Mouse (Mus musculus) activated CD4-positive, CD25-positive, alpha-beta regulatory T cell, adult 4 months (primary cell): ENCODE measurements around the gene Grid2. TPM values are rescaled to one million over a fixed set of nuclear protein-coding genes. Genes with fewer than 3 reads are reported as not detected.

Experiments used
- ATAC-seq: one replicate; pipeline ENCODE4 v1.8.0; 2017
- polyA plus RNA-seq, 2 experiments: library from polyadenylated mRNA; unstranded; fragments of 100-300 nt; shearing (Covaris generic); gene quantifications; one replicate each; pipeline ENCODE4 v1.2.1; 2017

Grid2 gene
- polyA plus RNA-seq, 2 experiments from 2014 or later: 0.16 TPM; not detected in 1

DNA sequence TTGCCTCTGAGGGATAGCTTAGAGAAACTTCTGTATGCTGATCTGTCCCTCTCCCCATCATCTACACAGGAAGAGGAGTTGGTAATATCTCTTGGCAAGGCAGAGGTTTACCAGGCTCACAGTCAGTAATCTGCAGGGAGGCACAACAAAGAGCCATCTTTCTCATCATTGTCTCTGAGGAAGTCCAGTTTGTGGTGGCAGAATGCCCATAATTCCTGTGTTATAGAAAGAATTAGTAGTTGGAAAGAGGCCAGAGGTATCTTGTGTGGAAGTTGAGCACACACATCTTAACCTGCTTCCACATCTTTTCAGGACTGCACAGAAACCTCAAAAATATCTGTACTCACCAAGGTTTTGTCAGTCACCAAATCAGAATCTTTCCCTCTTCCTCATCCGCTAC lies 1071.3 kb downstream of the Grid2 start:
- ATAC-seq: no peak

GRCm38 (mm10) chr6:64327876-64328275 lies 1072.2 kb downstream of the Grid2 start:
- ATAC-seq: no peak

DNA sequence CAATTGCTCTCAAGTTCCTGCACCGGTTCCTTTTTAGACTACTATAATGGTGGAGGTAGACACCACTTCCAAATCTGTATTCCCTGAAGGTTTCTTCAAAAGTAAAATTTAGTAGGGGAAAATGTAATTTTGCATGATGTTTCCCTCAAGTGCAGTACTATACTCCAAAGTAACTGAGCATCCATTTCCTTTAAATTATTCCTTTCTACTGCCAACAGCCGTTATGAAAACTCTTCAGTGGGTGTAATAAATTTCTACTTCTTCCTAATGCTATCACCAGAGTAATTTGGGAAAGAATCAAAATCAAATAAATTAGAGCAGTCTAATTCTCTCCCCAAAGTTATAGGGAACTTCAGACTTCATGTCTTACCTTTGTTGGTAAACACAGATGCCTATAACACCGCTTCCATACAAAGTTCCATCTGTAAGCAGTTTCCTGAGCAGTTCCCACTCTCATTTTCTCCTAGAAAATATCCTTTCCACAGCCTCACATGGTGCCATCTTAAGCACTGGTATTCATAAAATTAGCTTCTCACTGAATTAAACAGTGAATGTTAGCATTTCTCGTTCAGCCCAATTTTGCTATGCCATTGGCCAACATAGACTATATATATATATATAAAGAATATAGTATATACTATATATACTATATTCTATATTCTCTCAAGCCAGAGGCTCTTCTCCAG lies 1142.9 kb downstream of the Grid2 start:
- no peak for ATAC-seq

DNA sequence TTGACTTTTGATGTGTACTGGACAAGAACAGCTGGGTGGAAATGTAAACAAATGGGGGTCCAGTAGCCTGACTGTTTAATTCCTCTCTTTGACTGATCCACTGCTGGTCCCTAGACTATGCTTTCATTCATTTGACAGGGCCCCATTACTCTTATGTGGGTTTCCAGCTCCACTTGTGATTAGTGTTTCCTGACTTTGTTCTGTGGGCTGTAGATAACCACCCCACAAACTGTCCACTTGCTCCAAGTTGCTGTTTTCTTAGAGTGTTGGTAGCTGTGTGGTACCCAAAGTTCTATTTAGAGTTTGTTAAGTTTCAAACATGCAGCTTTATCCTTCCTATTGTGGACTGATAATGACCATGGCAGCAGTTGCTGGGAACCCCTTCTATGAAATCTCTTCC lies 1172.0 kb downstream of the Grid2 start:
- ATAC-seq: no peak

DNA sequence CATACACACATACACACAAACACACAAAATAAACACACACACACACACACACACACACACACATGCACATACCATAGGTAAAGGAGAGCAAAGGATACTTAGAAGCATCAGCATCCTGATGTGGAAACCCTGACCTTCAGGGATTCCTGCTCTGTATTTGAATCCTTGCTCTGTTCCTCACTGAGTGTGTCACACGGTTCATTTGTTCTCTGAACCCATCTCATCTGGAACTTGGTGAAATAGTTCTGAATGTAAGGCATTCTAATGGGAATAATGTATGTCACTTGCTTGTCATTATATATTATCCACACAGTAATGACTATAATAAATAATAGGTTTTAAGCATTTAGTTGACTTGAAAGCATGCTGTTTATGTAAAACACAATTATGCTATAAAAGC lies 1173.2 kb downstream of the Grid2 start:
- ATAC-seq: no peak

DNA sequence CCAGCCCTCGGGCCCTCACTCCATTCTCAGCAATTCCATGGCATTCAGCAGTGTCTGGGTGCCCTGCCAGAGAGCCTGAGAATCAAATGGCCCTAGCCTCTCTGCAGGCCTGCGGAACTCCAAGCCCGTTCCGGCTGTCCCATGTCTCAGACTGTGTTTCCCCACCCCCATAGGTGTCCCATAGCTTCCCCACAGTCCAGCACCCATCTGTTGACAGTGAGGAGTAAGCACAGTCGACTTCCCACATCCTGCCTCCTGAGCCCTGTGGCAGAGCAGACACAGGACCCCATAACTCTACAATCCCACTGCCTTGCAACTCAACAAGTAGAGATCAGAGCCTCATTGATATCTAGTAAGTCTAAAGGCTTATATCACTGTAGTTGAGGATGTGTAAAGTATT lies 1192.5 kb downstream of the Grid2 start:
- ATAC-seq: no peak

DNA sequence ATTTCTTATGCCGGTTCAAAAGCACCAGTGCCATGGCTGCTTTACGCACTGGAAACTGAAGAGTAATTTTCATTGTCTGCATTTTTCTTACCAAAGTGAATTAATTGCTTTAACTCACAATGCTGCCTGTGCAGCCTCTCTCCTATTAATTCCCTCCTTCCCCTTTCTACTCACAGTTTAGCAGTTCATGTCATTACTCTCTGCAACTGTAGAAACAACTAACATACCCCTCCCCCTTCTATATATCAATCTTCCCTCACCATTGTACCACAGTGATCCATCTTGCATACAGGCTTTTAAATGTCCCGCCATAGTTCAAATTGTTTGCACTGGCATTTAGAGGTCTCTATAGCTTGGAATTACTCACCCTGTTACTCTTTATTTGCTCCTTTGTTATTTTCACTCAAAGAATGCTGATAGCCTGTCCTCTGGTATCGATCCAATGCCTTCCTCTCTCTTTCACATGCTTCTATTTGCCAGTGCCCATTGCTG lies 1193.2 kb downstream of the Grid2 start:
- ATAC-seq: no peak

DNA sequence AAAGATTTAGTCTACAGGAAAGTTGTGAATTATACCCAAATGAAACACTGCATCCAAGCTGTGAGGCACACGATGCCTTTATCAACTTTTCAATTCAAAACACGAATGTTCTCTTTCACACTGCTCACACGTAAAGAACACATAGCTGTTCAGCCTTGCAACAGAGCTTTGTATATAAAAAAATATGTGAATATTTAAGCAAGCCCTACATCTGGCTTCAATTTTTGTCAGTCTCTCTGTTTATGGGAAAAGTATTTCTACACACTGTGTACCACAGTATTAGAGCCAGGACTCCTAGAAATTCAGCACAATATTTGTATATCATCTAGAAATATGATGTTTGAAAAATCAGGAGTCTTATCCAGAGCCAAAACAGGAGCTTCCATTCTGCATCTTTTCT lies 1195.1 kb downstream of the Grid2 start:
- ATAC-seq: no peak

DNA sequence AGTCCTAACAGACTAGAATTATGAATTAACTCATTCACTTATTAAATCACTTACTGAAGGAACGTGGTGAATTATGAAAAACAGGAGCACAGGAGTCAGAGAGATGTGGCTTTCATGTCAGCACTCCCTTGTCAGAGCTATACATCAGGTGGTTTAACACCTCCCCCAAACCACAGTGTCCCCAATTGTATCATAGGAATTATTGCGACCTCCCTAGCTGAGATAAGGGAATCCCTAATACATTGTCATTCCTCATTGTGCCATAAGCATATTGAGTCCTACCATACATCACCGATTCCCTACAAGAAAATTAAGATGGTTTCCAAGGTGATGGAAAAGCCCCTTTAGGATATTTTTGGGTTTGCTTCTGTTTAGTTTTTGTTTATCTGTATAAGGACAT lies 1224.2 kb downstream of the Grid2 start:
- no peak for ATAC-seq

DNA sequence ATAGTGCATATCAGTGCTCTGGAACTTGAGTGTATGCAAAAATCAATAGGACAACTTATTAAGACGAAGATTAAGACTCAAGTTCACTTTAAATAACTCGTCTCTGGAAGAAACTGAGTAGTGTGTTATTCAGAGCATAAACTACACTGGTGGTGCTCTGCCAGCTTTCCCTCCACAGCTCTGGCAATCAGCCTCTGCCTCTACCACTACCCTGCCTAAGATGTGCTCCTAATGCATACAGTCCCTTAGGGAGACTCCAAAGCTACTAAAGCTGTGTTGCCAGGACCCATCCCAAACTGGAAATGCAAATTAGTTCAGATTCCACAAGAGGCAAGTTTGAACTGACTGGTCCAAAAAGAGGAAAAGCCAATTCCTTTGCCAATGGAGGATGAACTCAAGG lies 1224.9 kb downstream of the Grid2 start:
- ATAC-seq: no peak

DNA sequence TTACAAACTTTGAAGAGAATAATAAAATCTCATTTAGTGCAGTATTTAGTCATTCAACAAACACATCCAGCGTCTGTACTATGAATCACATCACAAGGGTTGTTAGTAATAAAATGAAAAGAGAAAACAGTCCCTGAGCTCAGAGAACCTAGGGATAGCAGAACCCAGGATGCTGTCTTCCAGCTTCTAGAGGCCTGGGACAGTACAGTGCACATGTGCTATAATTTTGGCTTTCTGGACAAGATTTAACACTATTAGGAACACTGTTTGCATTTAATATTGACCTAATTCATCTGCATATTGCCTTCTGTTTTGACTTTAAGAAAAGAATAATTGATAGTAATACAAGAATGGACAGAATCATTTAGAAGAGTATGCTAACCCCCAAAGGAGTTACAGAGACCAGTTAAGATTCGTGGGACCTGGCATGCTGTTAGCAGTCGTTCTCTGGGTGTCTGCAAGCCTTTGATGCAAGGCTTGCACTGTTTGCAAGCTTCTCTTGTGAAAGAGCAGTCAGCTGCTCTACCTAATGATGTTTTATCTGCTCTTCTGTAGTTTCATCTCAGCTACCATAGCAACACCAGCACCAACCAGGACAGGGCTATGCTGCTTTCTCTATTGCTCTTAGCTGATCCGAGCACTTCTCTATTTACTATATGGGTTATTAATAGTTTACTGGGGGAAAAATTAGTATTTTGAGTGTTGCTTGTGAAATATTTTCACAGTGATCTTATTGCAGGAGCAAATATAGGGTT lies 1234.8 kb downstream of the Grid2 start:
- ATAC-seq: no peak

GRCm38 (mm10) chr6:64504394-64504793 lies 1248.7 kb downstream of the Grid2 start:
- ATAC-seq: no peak

- ATAC-seq: no peak
These were observed 1286.5 kb downstream of the Grid2 start for GRCm38 (mm10) chr6:64542168-64542567.

DNA sequence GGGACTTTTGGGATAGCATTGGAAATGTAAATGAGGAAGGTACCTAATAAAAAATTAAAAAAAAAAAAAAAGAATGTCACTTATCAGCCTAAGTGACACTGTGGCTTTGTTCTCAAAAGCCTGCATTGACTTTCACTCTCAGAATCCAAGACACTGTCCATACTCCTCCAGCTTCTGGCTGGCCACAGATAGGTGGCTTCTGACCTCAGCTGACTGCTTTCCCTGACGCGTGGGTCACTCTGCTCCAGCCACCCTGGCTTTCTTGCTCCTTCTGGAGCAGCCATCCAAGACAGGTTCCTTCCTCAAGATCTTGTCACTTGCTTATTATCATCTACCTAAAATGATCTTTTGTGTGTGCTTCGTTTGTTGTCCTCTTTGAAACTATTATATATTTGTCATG lies 1298.0 kb downstream of the Grid2 start:
- no peak for ATAC-seq

GRCm38 (mm10) chr6:64555220-64555619 lies 1299.5 kb downstream of the Grid2 start:
- no peak for ATAC-seq

DNA sequence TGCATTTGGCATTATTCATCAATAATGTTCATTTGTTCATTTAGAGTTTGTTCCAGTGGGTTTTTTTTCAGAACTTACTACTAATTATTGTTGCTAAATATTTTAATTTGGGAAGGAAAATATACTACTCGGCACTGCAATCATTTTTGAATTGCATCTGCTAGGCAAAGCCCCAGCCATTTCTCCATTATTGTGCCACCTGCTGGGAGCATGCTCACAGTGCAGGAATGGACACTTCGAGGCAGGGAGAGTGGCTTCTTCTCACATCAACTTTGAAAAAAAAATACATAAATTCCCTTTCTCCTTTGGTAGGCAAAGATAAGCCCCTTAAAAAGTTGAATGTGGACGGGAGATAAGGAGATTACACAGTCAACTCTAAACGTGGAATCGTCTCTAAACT lies 1312.9 kb downstream of the Grid2 start:
- ATAC-seq: no peak

- no peak for ATAC-seq
These were observed 1325.7 kb downstream of the Grid2 start for GRCm38 (mm10) chr6:64581338-64581737.

GRCm38 (mm10) chr6:64588487-64589205 lies 1333.0 kb downstream of the Grid2 start:
- ATAC-seq: no peak

- ATAC-seq: no peak
These were observed 1340.6 kb downstream of the Grid2 start for GRCm38 (mm10) chr6:64596261-64596660.

DNA sequence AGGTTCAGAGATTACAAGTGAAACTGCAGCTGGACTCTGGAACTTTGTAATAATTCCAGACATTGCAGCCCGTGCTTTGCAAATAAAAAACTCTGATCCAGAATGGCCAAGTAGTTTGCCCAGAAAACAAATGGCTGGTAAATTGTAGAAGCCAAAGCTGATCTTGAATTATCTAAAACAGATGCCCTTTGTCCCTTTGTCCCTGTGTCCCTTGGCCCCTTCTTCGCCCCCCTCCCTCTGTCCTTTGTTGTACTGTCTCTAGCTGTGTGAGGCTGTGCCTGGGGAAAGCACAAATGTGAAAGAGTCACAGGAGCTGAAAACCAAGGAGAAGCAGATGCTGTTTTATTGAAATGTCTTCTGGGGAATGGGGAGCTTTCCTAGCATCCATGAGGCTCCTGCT lies 1341.2 kb downstream of the Grid2 start:
- no peak for ATAC-seq

- no peak for ATAC-seq
These were observed 1342.5 kb downstream of the Grid2 start for GRCm38 (mm10) chr6:64598144-64598561.

DNA sequence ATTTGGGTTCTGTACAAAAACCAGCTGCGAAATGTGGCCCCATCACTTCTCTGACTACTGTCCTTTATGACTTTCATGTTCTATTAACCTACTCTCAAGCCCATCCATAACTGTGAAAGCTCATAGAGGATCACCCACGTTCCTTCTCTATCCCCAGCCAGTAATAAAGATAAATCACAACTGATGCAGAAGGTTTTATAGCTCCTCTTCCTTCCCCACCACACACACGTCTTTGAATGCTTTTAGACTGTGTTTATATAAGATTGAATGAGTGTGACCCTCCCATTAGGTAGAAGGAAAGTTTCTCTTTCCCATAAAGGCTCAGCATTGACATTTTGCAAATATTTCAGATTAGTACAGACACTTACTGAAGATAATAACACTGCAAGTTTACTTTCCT lies 1350.1 kb downstream of the Grid2 start:
- no peak for ATAC-seq

GRCm38 (mm10) chr6:64607041-64607440 lies 1351.4 kb downstream of the Grid2 start:
- ATAC-seq: no peak

DNA sequence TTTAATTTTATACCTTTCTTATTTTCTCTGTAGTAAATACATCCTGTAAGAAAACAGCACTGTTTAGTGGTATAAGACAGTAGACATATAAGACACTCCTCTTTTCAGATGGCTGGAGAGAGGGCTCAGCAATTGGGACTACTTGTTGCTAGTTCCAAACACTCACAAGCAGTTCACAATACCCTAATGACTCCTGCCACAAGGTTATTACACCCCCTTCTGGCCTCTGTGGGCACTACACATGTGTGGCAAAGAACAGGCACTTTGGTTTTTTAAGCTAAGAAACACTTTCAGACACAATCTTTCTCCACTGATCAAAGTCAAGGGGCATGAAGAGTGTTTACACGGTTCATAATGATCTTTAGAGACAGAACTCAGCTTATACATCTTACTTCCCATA lies 1352.3 kb downstream of the Grid2 start:
- ATAC-seq: no peak
